Mouse (Mus musculus) myocyte (in vitro differentiated cells): ENCODE measurements around the gene Phkb. TPM values are rescaled to one million over a fixed set of nuclear protein-coding genes. Genes with fewer than 3 reads are reported as not detected.

Experiments used
- H3K27me3 ChIP-seq: one replicate; pipeline ENCODE4 v1.6.1; 2011; ENCODE audit not compliant: control insufficient read depth, insufficient read depth, insufficient read length
- H3K36me3 ChIP-seq: one replicate; pipeline ENCODE4 v1.6.1; 2011; ENCODE audit not compliant: control insufficient read depth, insufficient read depth
- H3K4me2 ChIP-seq: one replicate; pipeline ENCODE4 v1.6.1; 2011; ENCODE audit warnings: low read depth, control low read depth
- H3K4me3 ChIP-seq: one replicate; pipeline ENCODE4 v1.5.1; 2011; ENCODE audit warnings: mild to moderate bottlenecking, control low read depth, moderate library complexity
- H3K79me2 ChIP-seq: one replicate; pipeline ENCODE4 v1.6.1; 2011; ENCODE audit not compliant: control insufficient read depth, insufficient read depth
- H3ac ChIP-seq: one replicate; pipeline ENCODE4 v1.6.1; 2011; ENCODE audit not compliant: control insufficient read depth, insufficient read length
- CEBPB ChIP-seq: IDR thresholded peaks from 2 replicates; pipeline ENCODE4 v1.6.1; 2011; ENCODE audit warnings: mild to moderate bottlenecking, moderate library complexity; ENCODE audit not compliant: poor library complexity, insufficient read depth, severe bottlenecking
- E2F4 ChIP-seq: IDR thresholded peaks from one replicate; pipeline ENCODE4 v1.6.1; 2011; ENCODE audit warnings: mild to moderate bottlenecking, control low read depth, moderate library complexity; ENCODE audit not compliant: insufficient read depth
- MAX ChIP-seq: IDR thresholded peaks from one replicate; pipeline ENCODE4 v1.6.1; 2011; ENCODE audit warnings: low read depth, mild to moderate bottlenecking, control low read depth
- MYOD1 ChIP-seq, 3 experiments: IDR thresholded peaks; one replicate each; pipeline ENCODE4 v1.6.1; 2011; ENCODE audit warnings: control low read depth in 2 of 3, low read depth in 2 of 3, mild to moderate bottlenecking in 2 of 3, moderate library complexity in 1 of 3; ENCODE audit not compliant: insufficient read length in 2 of 3, control insufficient read depth in 1 of 3
- MYOG ChIP-seq, 3 experiments: IDR thresholded peaks; one replicate each; pipeline ENCODE4 v1.6.1; 2011; ENCODE audit warnings: control low read depth in 2 of 3, low read depth in 2 of 3, mild to moderate bottlenecking in 2 of 3; ENCODE audit not compliant: insufficient read length in 2 of 3, control insufficient read depth in 1 of 3, insufficient read depth in 1 of 3
- POLR2A ChIP-seq: IDR thresholded peaks from one replicate; pipeline ENCODE4 v1.6.1; 2011; ENCODE audit warnings: low read depth, mild to moderate bottlenecking, control low read depth, moderate library complexity; ENCODE audit not compliant: insufficient read length
- POLR2AphosphoS2 ChIP-seq: IDR thresholded peaks from one replicate; pipeline ENCODE4 v1.6.1; 2011; ENCODE audit warnings: low read depth, control low read depth; ENCODE audit not compliant: insufficient read length
- REST ChIP-seq: IDR thresholded peaks from one replicate; pipeline ENCODE4 v1.6.1; 2011; ENCODE audit warnings: mild to moderate bottlenecking, control low read depth, moderate library complexity; ENCODE audit not compliant: insufficient read depth, insufficient read length
- SRF ChIP-seq: IDR thresholded peaks from one replicate; pipeline ENCODE4 v1.6.1; 2011; ENCODE audit warnings: low read depth; ENCODE audit not compliant: control insufficient read depth, insufficient read length
- TCF12 ChIP-seq: IDR thresholded peaks from one replicate; pipeline ENCODE4 v1.6.1; 2011; ENCODE audit warnings: mild to moderate bottlenecking, control low read depth; ENCODE audit not compliant: poor library complexity, insufficient read depth, severe bottlenecking
- TCF3 ChIP-seq: IDR thresholded peaks from one replicate; pipeline ENCODE4 v1.6.1; 2011; ENCODE audit warnings: low read depth, control low read depth; ENCODE audit not compliant: insufficient read length
- USF1 ChIP-seq: IDR thresholded peaks from one replicate; pipeline ENCODE4 v1.6.1; 2011; ENCODE audit warnings: low read depth, mild to moderate bottlenecking, control low read depth, moderate library complexity
- polyA plus RNA-seq: library from polyadenylated mRNA; unstranded; fragments of >200 nt; fragmentation: generic; extraction: Trizol; gene quantifications from one replicate; pipeline ENCODE4 v1.2.1, GENCODE M21; 2012; ENCODE audit warnings: missing spikeins

Phkb gene
- polyA plus RNA-seq, 1 experiment, result 22.0 TPM

DNA sequence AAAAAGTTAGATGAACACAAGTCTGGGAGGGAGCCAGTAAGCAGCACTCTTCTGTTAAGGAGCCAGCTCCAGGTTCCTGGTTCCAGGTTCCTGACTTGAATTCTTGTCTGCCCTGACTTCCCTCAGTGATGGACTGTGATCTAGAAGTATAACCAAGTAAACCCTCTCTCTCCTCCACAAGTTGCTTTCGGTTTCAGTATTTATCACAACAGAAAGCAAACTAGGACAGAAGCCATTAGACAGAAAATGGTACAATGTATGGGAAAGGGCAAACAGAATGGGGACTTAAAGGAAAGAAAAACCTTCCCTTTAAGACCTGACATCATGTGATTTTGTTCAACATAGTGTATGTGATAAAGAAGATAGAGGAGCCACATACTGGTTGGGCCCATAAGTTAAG, 238.7 kb downstream of the Phkb start:
- H3K36me3 ChIP-seq, result no peaks in the 10 kb centered on the region
- no peak overlapping the region for H3K4me3 ChIP-seq
- no peak overlapping the region for H3ac ChIP-seq
- TF ChIP-seq POLR2A (no peak), POLR2AphosphoS2 (no peak), MYOD1 (IDR thresholded peaks at IDR 0.05; ENCODE audit: control insufficient read depth in 1 of 3, insufficient read length in 2 of 3, low read depth in 2 of 3) (no peak), TCF12 (no peak), SRF (no peak), TCF3 (no peak), REST (no peak), E2F4 (no peak), MYOG (IDR thresholded peaks at IDR 0.05; ENCODE audit: control insufficient read depth in 1 of 3, insufficient read depth in 1 of 3, insufficient read length in 2 of 3, low read depth in 2 of 3) (no peak), MAX (no peak), USF1 (no peak), CEBPB (no peak)
- H3K27me3 ChIP-seq, result no peaks in the 10 kb centered on the region
- no peaks in the 10 kb centered on the region for H3K79me2 ChIP-seq
- no peak overlapping the region for H3K4me2 ChIP-seq

DNA sequence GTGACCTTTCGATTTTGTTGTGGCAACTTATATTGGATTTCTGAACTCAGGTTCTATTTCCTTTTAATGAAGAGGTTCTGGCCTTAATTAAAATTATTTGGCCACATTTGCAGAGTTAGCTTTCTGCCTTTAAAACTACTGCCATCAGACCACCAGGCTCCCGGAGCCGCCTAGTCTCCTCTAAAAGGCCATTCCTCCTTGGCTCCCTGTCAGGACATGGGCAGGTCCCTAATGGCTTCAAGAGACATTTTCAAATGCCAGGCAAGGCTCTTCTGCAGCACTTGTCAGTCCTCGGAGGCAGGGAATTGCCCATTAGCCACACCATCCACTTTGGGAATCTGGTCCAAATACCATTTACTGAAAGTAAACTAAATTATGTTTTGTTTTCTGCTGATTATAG, 242.6 kb downstream of the Phkb start:
- Histone ChIP-seq H3K27me3 (no peaks in the 10 kb centered on the region), H3ac (no peak overlapping the region), H3K79me2 (no peaks in the 10 kb centered on the region), H3K4me2 (no peak overlapping the region), H3K4me3 (no peak overlapping the region), H3K36me3 (no peaks in the 10 kb centered on the region)
- no peak for TF ChIP-seq TCF12
- no peak for TF ChIP-seq MYOD1 (IDR thresholded peaks at IDR 0.05; ENCODE audit: control insufficient read depth in 1 of 3, insufficient read length in 2 of 3, low read depth in 2 of 3)
- no peak for TF ChIP-seq POLR2AphosphoS2
- TF ChIP-seq CEBPB, result no peak
- TF ChIP-seq E2F4, result no peak
- no peak for TF ChIP-seq POLR2A
- TF ChIP-seq USF1, result no peak
- TF ChIP-seq MYOG (IDR thresholded peaks at IDR 0.05; ENCODE audit: control insufficient read depth in 1 of 3, insufficient read depth in 1 of 3, insufficient read length in 2 of 3, low read depth in 2 of 3), result no peak
- TF ChIP-seq REST, result no peak
- TF ChIP-seq MAX, result no peak
- TF ChIP-seq TCF3, result no peak
- TF ChIP-seq SRF, result no peak

DNA sequence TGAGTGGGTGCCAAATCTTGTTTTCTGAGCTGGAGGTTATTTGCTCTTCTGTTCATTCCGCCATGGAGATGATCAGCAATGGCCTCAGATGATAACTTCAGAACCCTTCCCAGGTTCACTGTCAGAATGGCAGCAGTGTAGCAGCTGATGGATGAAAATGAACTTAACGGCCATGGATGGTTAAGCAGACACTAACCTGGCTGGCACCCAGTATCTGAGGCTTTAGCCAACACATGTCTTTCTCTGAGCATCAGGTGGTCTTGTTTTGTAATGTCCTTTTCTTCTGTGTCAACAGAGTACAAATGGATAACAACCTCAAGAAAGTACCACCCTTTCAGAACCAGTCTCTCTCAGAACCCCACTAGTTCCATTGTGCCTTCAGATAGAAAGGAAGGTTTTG, 246.0 kb downstream of the Phkb start:
- Histone ChIP-seq H3K27me3 (no peaks in the 10 kb centered on the region), H3ac (no peak overlapping the region), H3K4me2 (no peak overlapping the region), H3K4me3 (no peak overlapping the region), H3K36me3 (no peaks in the 10 kb centered on the region), H3K79me2 (no peaks in the 10 kb centered on the region)
- TF ChIP-seq TCF12, result no peak
- TF ChIP-seq TCF3, result no peak
- TF ChIP-seq MYOD1 (IDR thresholded peaks at IDR 0.05; ENCODE audit: control insufficient read depth in 1 of 3, insufficient read length in 2 of 3, low read depth in 2 of 3), result no peak
- no peak for TF ChIP-seq MYOG (IDR thresholded peaks at IDR 0.05; ENCODE audit: control insufficient read depth in 1 of 3, insufficient read depth in 1 of 3, insufficient read length in 2 of 3, low read depth in 2 of 3)
- TF ChIP-seq MAX, result no peak
- no peak for TF ChIP-seq CEBPB
- no peak for TF ChIP-seq SRF
- no peak for TF ChIP-seq REST
- TF ChIP-seq POLR2AphosphoS2, result no peak
- no peak for TF ChIP-seq POLR2A
- no peak for TF ChIP-seq USF1
- no peak for TF ChIP-seq E2F4

DNA sequence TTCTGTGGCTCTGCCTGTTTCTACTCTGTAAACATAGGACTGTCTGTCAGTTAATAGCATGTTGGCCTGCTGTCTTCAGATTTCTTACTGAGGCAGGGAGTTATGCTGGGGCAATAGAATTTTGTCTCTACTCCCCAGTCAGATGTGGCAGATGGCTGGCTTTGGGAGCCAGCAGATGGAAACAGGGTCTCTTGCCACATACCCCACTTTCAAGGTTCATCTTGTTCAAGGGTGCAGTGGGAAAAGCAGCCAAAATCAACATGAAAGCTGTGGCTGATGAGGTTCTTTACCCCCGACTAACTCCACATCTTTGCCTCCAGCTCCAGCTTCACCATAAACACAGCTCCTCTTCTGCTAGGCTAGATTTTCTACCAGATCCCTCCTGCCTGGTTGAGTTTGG, 246.7 kb downstream of the Phkb start:
- H3K79me2 ChIP-seq, result no peaks in the 10 kb centered on the region
- no peaks in the 10 kb centered on the region for H3K27me3 ChIP-seq
- H3K36me3 ChIP-seq, result no peaks in the 10 kb centered on the region
- no peak overlapping the region for H3ac ChIP-seq
- no peak overlapping the region for H3K4me2 ChIP-seq
- no peak overlapping the region for H3K4me3 ChIP-seq
- TF ChIP-seq MAX (no peak), CEBPB (no peak), USF1 (no peak), MYOG (IDR thresholded peaks at IDR 0.05; ENCODE audit: control insufficient read depth in 1 of 3, insufficient read depth in 1 of 3, insufficient read length in 2 of 3, low read depth in 2 of 3) (no peak)

DNA sequence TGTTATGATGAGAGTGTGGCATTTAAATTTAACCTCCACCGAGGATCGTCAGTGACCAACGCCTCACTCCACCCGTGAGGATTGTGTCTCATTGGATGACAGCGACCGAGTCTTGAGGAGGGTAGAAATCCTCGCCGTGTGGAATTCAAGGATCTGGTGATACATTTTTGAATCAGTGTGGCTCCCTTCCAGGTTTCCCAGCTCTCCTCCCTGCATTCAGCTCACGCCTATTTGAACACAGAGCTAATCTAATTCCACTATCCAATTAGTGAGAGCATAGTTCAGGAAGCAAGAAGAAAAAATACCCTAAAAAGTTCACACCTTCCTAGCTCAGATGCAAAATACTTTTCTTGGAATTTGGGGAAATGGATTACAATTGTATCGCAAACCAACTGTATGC, 249.9 kb downstream of the Phkb start:
- H3K4me2 ChIP-seq, result no peak overlapping the region
- TF ChIP-seq TCF3 (no peak), E2F4 (no peak), USF1 (no peak), SRF (no peak)
- H3K4me3 ChIP-seq, result no peak overlapping the region
- no peaks in the 10 kb centered on the region for H3K79me2 ChIP-seq
- H3K36me3 ChIP-seq, result no peaks in the 10 kb centered on the region
- no peaks in the 10 kb centered on the region for H3K27me3 ChIP-seq
- no peak overlapping the region for H3ac ChIP-seq

Other genes with a start within 250 kb of the Phkb start
- 0.31 TPM for gene Neto2, start 140.0 kb upstream of the Phkb start, polyA plus RNA-seq
- gene Itfg1, start within 50 bp of the Phkb start, polyA plus RNA-seq, result 28.1 TPM